Mouse (Mus musculus) heart, adult 11 months (tissue): ENCODE measurements at regions not wholly inside any gene's neighbourhood (a gene's known extent, or its start where the extent isn't known, plus 50 kb on each side); places are given as distances from the start of the nearest gene placed in this dataset.

Experiments used
- DNase-seq: peaks from one replicate; pipeline ENCODE4 v3.0.0; 2022

GRCm38 (mm10) chr9:47133873-47134272 lies 135.3 kb downstream of the Gm4791 start:
- no peak for DNase-seq

- DNase-seq, result no peak
Observed at GRCm38 (mm10) chr9:47134479-47134878, 135.9 kb downstream of the Gm4791 start.

- peak; percentile 4 for DNase-seq
Observed at GRCm38 (mm10) chr9:47136641-47137040, 138.1 kb downstream of the Gm4791 start.

GRCm38 (mm10) chr9:47153471-47153870 lies 154.9 kb downstream of the Gm4791 start:
- DNase-seq, result no peak

GRCm38 (mm10) chr9:47165480-47166131 lies 167.1 kb downstream of the Gm4791 start:
- peak; percentile 63 for DNase-seq

GRCm38 (mm10) chr9:47167681-47168240 lies 169.2 kb downstream of the Gm4791 start:
- peak; percentile 46 for DNase-seq

GRCm38 (mm10) chr9:47176044-47176443 lies 177.5 kb downstream of the Gm4791 start:
- DNase-seq, result peak; percentile 66

GRCm38 (mm10) chr9:47218101-47218500 lies 219.6 kb downstream of the Gm4791 start:
- no peak for DNase-seq

GRCm38 (mm10) chr9:47223536-47223935 lies 225.0 kb downstream of the Gm4791 start:
- peak; percentile 73 for DNase-seq

- DNase-seq, result no peak
Observed at GRCm38 (mm10) chr9:47224249-47224648, 225.7 kb downstream of the Gm4791 start.

- DNase-seq, result peak; percentile 78
Observed at GRCm38 (mm10) chr9:47226476-47227271, 228.1 kb downstream of the Gm4791 start.

- DNase-seq, result peak; percentile 58
Observed at GRCm38 (mm10) chr9:47227298-47227697, 228.8 kb downstream of the Gm4791 start.

GRCm38 (mm10) chr9:47228736-47229135 lies 230.2 kb downstream of the Gm4791 start:
- DNase-seq, result no peak

GRCm38 (mm10) chr9:47229296-47229695 lies 230.8 kb downstream of the Gm4791 start:
- DNase-seq, result no peak

- peak; percentile 89 for DNase-seq
Observed at GRCm38 (mm10) chr9:47240950-47241349, 242.4 kb downstream of the Gm4791 start.

GRCm38 (mm10) chr9:47242051-47242450 lies 243.5 kb downstream of the Gm4791 start:
- no peak for DNase-seq

- no peak for DNase-seq
Observed at GRCm38 (mm10) chr9:47242526-47242925, 244.0 kb downstream of the Gm4791 start.

- no peak for DNase-seq
Observed at GRCm38 (mm10) chr9:47249029-47249428, 250.5 kb downstream of the Gm4791 start.

- DNase-seq, result no peak
Observed at GRCm38 (mm10) chr9:47251160-47251559, 252.6 kb downstream of the Gm4791 start.

- DNase-seq, result no peak
Observed at GRCm38 (mm10) chr9:47253836-47254657, 255.5 kb downstream of the Gm4791 start.

- peak; percentile 95 for DNase-seq
Observed at GRCm38 (mm10) chr9:47265946-47266490, 264.0 kb upstream of the Cadm1 start.

GRCm38 (mm10) chr9:47276303-47277005 lies 253.5 kb upstream of the Cadm1 start:
- DNase-seq, result peak; percentile 96
